Mouse (Mus musculus) 416B (cell line): ENCODE results near the gene Bcor.

Source experiments
- DNase-seq: peaks from one replicate; pipeline ENCODE4 v3.0.0; 2011; ENCODE audit warnings: low read depth

The Bcor gene

GRCm38 (mm10) chrX:12126408-12127105, 33.6 kb downstream of the Bcor start:
- DNase-seq, result no peak

GRCm38 (mm10) chrX:12124571-12124970, 35.6 kb downstream of the Bcor start:
- peak; percentile 44 for DNase-seq

GRCm38 (mm10) chrX:12123687-12124087, 36.5 kb downstream of the Bcor start:
- DNase-seq, result peak; percentile 51

- DNase-seq, result peak; percentile 85
Measured at GRCm38 (mm10) chrX:12122594-12123331, 37.4 kb downstream of the Bcor start.

- DNase-seq, result peak; percentile 61
Measured at GRCm38 (mm10) chrX:12119476-12119875, 40.7 kb downstream of the Bcor start.

- no peak for DNase-seq
Measured at GRCm38 (mm10) chrX:12116128-12116527, 44.0 kb downstream of the Bcor start.

- DNase-seq, result no peak
Measured at GRCm38 (mm10) chrX:12112166-12112565, 48.0 kb downstream of the Bcor start.

GRCm38 (mm10) chrX:12110518-12110917, 49.6 kb downstream of the Bcor start:
- no peak for DNase-seq

GRCm38 (mm10) chrX:12105358-12105757, 54.8 kb downstream of the Bcor start:
- DNase-seq, result peak; percentile 56

GRCm38 (mm10) chrX:12096783-12097526, 63.2 kb downstream of the Bcor start:
- no peak for DNase-seq

- peak; percentile 53 for DNase-seq
Measured at GRCm38 (mm10) chrX:12093371-12093770, 66.8 kb downstream of the Bcor start.

GRCm38 (mm10) chrX:12091431-12092061, 68.6 kb downstream of the Bcor start:
- DNase-seq, result peak; percentile 75

- peak; percentile 78 for DNase-seq
Measured at GRCm38 (mm10) chrX:12090871-12091404, 69.2 kb downstream of the Bcor start.

GRCm38 (mm10) chrX:12090151-12090870, 69.8 kb downstream of the Bcor start:
- DNase-seq, result no peak

- peak; percentile 70 for DNase-seq
Measured at GRCm38 (mm10) chrX:12089353-12090081, 70.6 kb downstream of the Bcor start.

- no peak for DNase-seq
Measured at GRCm38 (mm10) chrX:12089027-12089340, 71.2 kb downstream of the Bcor start.

- peak; percentile 69 for DNase-seq
Measured at GRCm38 (mm10) chrX:12088301-12089026, 71.7 kb downstream of the Bcor start.

GRCm38 (mm10) chrX:12087511-12088300, 72.4 kb downstream of the Bcor start:
- peak; percentile 63 for DNase-seq
